Mouse (Mus musculus) liver, embryonic 16.5 days (tissue): Measurements from ENCODE around the gene Ano9. TPM values are rescaled to one million over a fixed set of nuclear protein-coding genes. Genes with fewer than 3 reads are reported as not detected.
A peak's percentile ranks its signal among the peaks of the same experiment; 100 is the strongest.

Source experiments
- ATAC-seq: fragments of 200-750 bp; cut with Nextera tagmentation; 2 replicates; pipeline ENCODE4 v1.8.0; 2017; ENCODE audit warnings: low read depth, mild to moderate bottlenecking, moderate number of reproducible peaks, moderate library complexity
- H3K27ac ChIP-seq: fragments of 300-500 bp; sonication (generic); 2 replicates; pipeline ENCODE4 v1.5.1; 2014; ENCODE audit warnings: mild to moderate bottlenecking, low read length
- H3K27me3 ChIP-seq: fragments of 300-500 bp; sonication (generic); 2 replicates; pipeline ENCODE4 v1.6.1; 2014; ENCODE audit warnings: low read depth, low read length, mixed read lengths; ENCODE audit not compliant: control insufficient read depth, insufficient read depth
- H3K36me3 ChIP-seq: fragments of 300-500 bp; sonication (generic); 2 replicates; pipeline ENCODE4 v1.6.1; 2014; ENCODE audit warnings: mild to moderate bottlenecking; ENCODE audit not compliant: control insufficient read depth, insufficient read depth
- H3K4me1 ChIP-seq: fragments of 300-500 bp; sonication (generic); 2 replicates; pipeline ENCODE4 v1.6.1; 2014; ENCODE audit warnings: low read depth, low read length, mixed read lengths; ENCODE audit not compliant: control insufficient read depth
- H3K4me2 ChIP-seq: fragments of 300-500 bp; sonication (generic); 2 replicates; pipeline ENCODE4 v1.6.1; 2014; ENCODE audit warnings: low read depth, low read length, mixed read lengths
- H3K4me3 ChIP-seq: fragments of 300-500 bp; sonication (generic); 2 replicates; pipeline ENCODE4 v1.5.1; 2014; ENCODE audit warnings: low read depth, mild to moderate bottlenecking, low read length
- H3K9ac ChIP-seq: fragments of 300-500 bp; sonication (generic); 2 replicates; pipeline ENCODE4 v1.6.1; 2014; ENCODE audit warnings: low read depth, low read length
- H3K9me3 ChIP-seq: fragments of 300-500 bp; sonication (generic); replicated peaks from 2 replicates; pipeline ENCODE4 v1.6.1; 2016; ENCODE audit warnings: low read length; ENCODE audit not compliant: control insufficient read depth
- WGBS: fragments of 180-500 bp; shearing (Covaris S2); extraction: QIAGEN DNeasy Blood & Tissue Kit; methylation state at CpG from one replicate; pipeline ENCODE4 v1.1.7; 2014; ENCODE audit not compliant: insufficient replicate concordance; 5-methylcytosine and 5-hydroxymethylcytosine counted together
- polyA plus RNA-seq: library from polyadenylated mRNA; unstranded; fragments of >200 nt; fragmentation: Nextera tagmentation; extraction: Ambion mirVana; gene quantifications from 2 replicates; pipeline ENCODE4 v1.2.1, GENCODE M21; 2015

Gene Ano9
- 1.5 and 3.8 TPM in 2 replicates for polyA plus RNA-seq

GRCm38 (mm10) chr7:141117636-141118035 is at the start of gene Ano9:
Ano9 (minus strand) TSS chr7:141117806.
- Histone ChIP-seq H3K4me2 (no peak within 1 kb of the TSS), H3K9me3 (no peaks in the 10 kb centered on the region), H3K36me3 (no peaks in the 10 kb centered on the region), H3K27me3 (0 out of 2 replicates have a peak, but pooled peaks cover 3% of the 10 kb centered on the region), H3K4me1 (peaks cover 38% of the 10 kb centered on the region), H3K9ac (no peak within 1 kb of the TSS; the same call in 1 of the 2 replicates), H3K27ac (no peak within 1 kb of the TSS), H3K4me3 (no peak within 1 kb of the TSS)
- ATAC-seq: no peak
- WGBS: 38% methylated on average over 9 of the region's 9 CpGs

GRCm38 (mm10) chr7:141164850-141165249 is 47.2 kb upstream of the Ano9 start:
- Histone ChIP-seq H3K9me3 (no peaks in the 10 kb centered on the region), H3K9ac (no peak overlapping the region), H3K4me1 (peaks cover 30% of the 10 kb centered on the region), H3K4me3 (no peak overlapping the region), H3K27me3 (no peaks in the 10 kb centered on the region), H3K36me3 (peaks cover 22% of the 10 kb centered on the region), H3K4me2 (no peak overlapping the region), H3K27ac (no peak overlapping the region)
- 64% methylated on average over 6 of the region's 6 CpGs for WGBS
- no peak for ATAC-seq

- H3K36me3 ChIP-seq: peaks cover 26% of the 10 kb centered on the region
Measured at GRCm38 (mm10) chr7:141164397-141164796, 46.8 kb upstream of the Ano9 start.

GRCm38 (mm10) chr7:141155362-141155761 is 37.8 kb upstream of the Ano9 start:
- H3K9me3 ChIP-seq: no peaks in the 10 kb centered on the region
- no peak overlapping the region for H3K4me2 ChIP-seq
- no peak overlapping the region for H3K4me3 ChIP-seq
- no peaks in the 10 kb centered on the region for H3K27me3 ChIP-seq
- 89% methylated on average over 9 of the region's 9 CpGs for WGBS
- H3K27ac ChIP-seq: no peak overlapping the region
- no peak overlapping the region for H3K9ac ChIP-seq
- H3K36me3 ChIP-seq: peaks cover 83% of the 10 kb centered on the region
- H3K4me1 ChIP-seq: no peaks in the 10 kb centered on the region
- 0 out of 2 replicates have a peak, but pooled peaks have one; percentile 5 for ATAC-seq

More at GRCm38 (mm10) chr7:141164397-141164796, 46.8 kb upstream of the Ano9 start:
- peaks cover 25% of the 10 kb centered on the region for H3K4me1 ChIP-seq
- no peak overlapping the region for H3K4me2 ChIP-seq
- H3K27me3 ChIP-seq: no peaks in the 10 kb centered on the region
- no peaks in the 10 kb centered on the region for H3K9me3 ChIP-seq
- ATAC-seq: no peak
- H3K9ac ChIP-seq: no peak overlapping the region
- no peak overlapping the region for H3K27ac ChIP-seq
- WGBS: 87% methylated on average over 7 of the region's 7 CpGs
- H3K4me3 ChIP-seq: no peak overlapping the region

- H3K36me3 ChIP-seq: peaks cover 73% of the 10 kb centered on the region
- no peaks in the 10 kb centered on the region for H3K27me3 ChIP-seq
- no peak overlapping the region for H3K4me3 ChIP-seq
- H3K4me1 ChIP-seq: peaks cover 37% of the 10 kb centered on the region
- 65% methylated on average over 4 of the region's 4 CpGs for WGBS
- H3K9ac ChIP-seq: no peak overlapping the region
- H3K9me3 ChIP-seq: no peaks in the 10 kb centered on the region
- no peak overlapping the region for H3K27ac ChIP-seq
- no peak overlapping the region for H3K4me2 ChIP-seq
- no peak for ATAC-seq
Measured at GRCm38 (mm10) chr7:141148639-141149038, 31.0 kb upstream of the Ano9 start.

- Histone ChIP-seq H3K9me3 (no peaks in the 10 kb centered on the region), H3K36me3 (peaks cover 76% of the 10 kb centered on the region), H3K4me3 (no peak overlapping the region), H3K4me1 (peaks cover 49% of the 10 kb centered on the region), H3K27ac (peak overlapping the region; percentile 50), H3K9ac (0 out of 2 replicates have a peak overlapping the region, but pooled peaks have one; percentile 5), H3K27me3 (no peaks in the 10 kb centered on the region), H3K4me2 (peak overlapping the region; percentile 28; the same call in 1 of the 2 replicates)
- ATAC-seq: no peak
- 59% methylated on average over 6 of the region's 6 CpGs for WGBS
Measured at GRCm38 (mm10) chr7:141147044-141147443, 29.4 kb upstream of the Ano9 start.

GRCm38 (mm10) chr7:141146043-141146595 is 28.5 kb upstream of the Ano9 start:
- WGBS: 62% methylated on average over 12 of the region's 12 CpGs
- no peak overlapping the region; the same call in 1 of the 2 replicates for H3K4me3 ChIP-seq
- peak overlapping the region; percentile 69 for H3K27ac ChIP-seq
- no peaks in the 10 kb centered on the region for H3K9me3 ChIP-seq
- no peaks in the 10 kb centered on the region for H3K27me3 ChIP-seq
- peak overlapping the region; percentile 28 for H3K4me2 ChIP-seq
- H3K36me3 ChIP-seq: peaks cover 71% of the 10 kb centered on the region
- peaks cover 57% of the 10 kb centered on the region for H3K4me1 ChIP-seq
- H3K9ac ChIP-seq: no peak overlapping the region
- ATAC-seq: peak; percentile 84

GRCm38 (mm10) chr7:141145403-141145802 is 27.8 kb upstream of the Ano9 start:
- Histone ChIP-seq H3K4me1 (peaks cover 58% of the 10 kb centered on the region), H3K9ac (no peak overlapping the region), H3K4me2 (no peak overlapping the region), H3K27ac (peak overlapping the region; percentile 69), H3K4me3 (no peak overlapping the region), H3K9me3 (no peaks in the 10 kb centered on the region), H3K36me3 (peaks cover 65% of the 10 kb centered on the region), H3K27me3 (no peaks in the 10 kb centered on the region)
- ATAC-seq: peak; percentile 16; the same call in 1 of the 2 replicates
- WGBS: 48% methylated on average over 1 of the region's 1 CpGs

GRCm38 (mm10) chr7:141144650-141145049 is 27.0 kb upstream of the Ano9 start:
- ATAC-seq: no peak
- peak overlapping the region; percentile 18 for H3K27ac ChIP-seq

More at GRCm38 (mm10) chr7:141144650-141145049, 27.0 kb upstream of the Ano9 start:
- H3K27me3 ChIP-seq: no peaks in the 10 kb centered on the region
- no peaks in the 10 kb centered on the region for H3K9me3 ChIP-seq
- H3K36me3 ChIP-seq: peaks cover 63% of the 10 kb centered on the region
- no peak overlapping the region for H3K4me2 ChIP-seq
- no peak overlapping the region for H3K9ac ChIP-seq
- no peak overlapping the region for H3K4me3 ChIP-seq
- H3K4me1 ChIP-seq: peaks cover 63% of the 10 kb centered on the region
- WGBS: 65% methylated on average over 3 of the region's 3 CpGs
